Mouse (Mus musculus) C2C12 (cell line): ENCODE measurements around the gene Dcaf15.

Experiments used
- CEBPB ChIP-seq: IDR thresholded peaks from one replicate; pipeline ENCODE4 v1.6.1; 2011; ENCODE audit warnings: low read depth, mild to moderate bottlenecking, control low read depth, moderate library complexity
- CTCF ChIP-seq: IDR thresholded peaks from one replicate; pipeline ENCODE4 v1.5.1; 2011; ENCODE audit not compliant: control insufficient read depth, insufficient read depth, insufficient read length
- FOSL1 ChIP-seq: IDR thresholded peaks from one replicate; pipeline ENCODE4 v1.8.0; 2011; ENCODE audit warnings: mild to moderate bottlenecking, low read length; ENCODE audit not compliant: poor library complexity, insufficient read depth, severe bottlenecking
- MAX ChIP-seq: IDR thresholded peaks from one replicate; pipeline ENCODE4 v1.6.1; 2011; ENCODE audit warnings: mild to moderate bottlenecking, control low read depth
- MYOD1 ChIP-seq: IDR thresholded peaks from one replicate; pipeline ENCODE4 v1.6.1; 2011; ENCODE audit warnings: low read depth; ENCODE audit not compliant: control insufficient read depth, insufficient read length
- MYOG ChIP-seq: IDR thresholded peaks from one replicate; pipeline ENCODE4 v1.6.1; 2011; ENCODE audit not compliant: control insufficient read depth, insufficient read length; ENCODE audit errors: extremely low read depth
- USF1 ChIP-seq: IDR thresholded peaks from one replicate; pipeline ENCODE4 v1.6.1; 2011; ENCODE audit warnings: low read depth, mild to moderate bottlenecking, control low read depth, moderate library complexity

GRCm38 (mm10) chr8:84065457-84066072 lies 39.0 kb downstream of the Dcaf15 start:
- no peak for TF ChIP-seq CTCF
- TF ChIP-seq USF1, result no peak
- TF ChIP-seq CEBPB, result no peak
- no peak for TF ChIP-seq MAX
- TF ChIP-seq MYOG, result no peak
- no peak for TF ChIP-seq MYOD1
- TF ChIP-seq FOSL1, result no peak
